Mouse (Mus musculus) layer of hippocampus, adult 18-20 months (tissue): ENCODE results near the gene Bptf. TPM values are rescaled to one million over a fixed set of nuclear protein-coding genes. Genes with fewer than 3 reads are reported as not detected.
"Not testable (repeated sequence)": the region's sequence is repeated elsewhere in the genome, so short reads cannot be mapped to it uniquely, and the experiment has no call there.

ENCODE experiments used
- DNase-seq, 2 experiments: peaks; one replicate each; pipeline ENCODE4 v3.0.0; 2022; ENCODE audit warnings: low spot score in 2 of 2
- total RNA-seq, 2 experiments: library from RNA; stranded (reverse); gene quantifications; 2 replicates each; pipeline ENCODE4 v1.2.3; 2021

The Bptf gene
- total RNA-seq, 2 experiments from 2014 or later, result 71.7 to 74.0 TPM

DNA sequence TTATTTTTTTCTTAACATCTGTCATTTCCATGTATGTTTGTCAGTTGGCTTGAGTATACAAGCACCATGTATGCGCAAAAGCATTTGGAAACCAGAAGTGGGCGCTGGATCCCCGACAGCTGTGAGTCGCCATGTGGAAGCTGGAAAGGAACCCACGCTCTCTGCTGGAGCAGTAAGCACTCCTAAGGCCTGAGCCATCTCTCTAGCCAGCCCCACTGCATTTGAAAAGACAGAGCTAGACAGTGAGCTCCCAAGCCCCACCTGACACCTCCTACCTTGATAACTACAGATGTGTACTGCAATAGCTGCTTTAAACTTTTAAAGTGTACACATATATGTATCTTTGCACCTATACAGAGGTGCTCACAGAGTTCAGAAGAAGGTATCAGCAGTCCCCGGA is 74.5 kb downstream of the Bptf start:
- no peak for DNase-seq

DNA sequence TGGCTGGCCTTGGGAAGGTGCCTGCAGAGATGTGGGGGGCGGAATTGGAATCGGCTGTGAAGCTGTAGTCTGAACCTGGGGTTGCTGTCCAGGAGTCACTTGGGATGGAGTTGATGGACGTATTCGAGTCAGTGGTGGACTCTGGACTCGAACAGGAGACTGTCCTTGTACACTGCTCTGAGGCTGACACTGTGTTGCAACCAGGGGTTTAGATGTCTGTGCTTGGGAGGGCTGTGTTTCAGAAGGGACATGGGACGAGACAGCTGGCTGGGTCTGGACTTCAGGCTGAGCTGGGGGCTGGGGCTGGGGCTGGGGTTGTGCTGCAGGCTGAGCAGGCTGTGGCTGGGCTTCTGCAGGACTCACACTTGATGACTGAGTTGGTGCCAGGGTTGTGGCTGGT is 77.1 kb downstream of the Bptf start:
- DNase-seq, result no peak

DNA sequence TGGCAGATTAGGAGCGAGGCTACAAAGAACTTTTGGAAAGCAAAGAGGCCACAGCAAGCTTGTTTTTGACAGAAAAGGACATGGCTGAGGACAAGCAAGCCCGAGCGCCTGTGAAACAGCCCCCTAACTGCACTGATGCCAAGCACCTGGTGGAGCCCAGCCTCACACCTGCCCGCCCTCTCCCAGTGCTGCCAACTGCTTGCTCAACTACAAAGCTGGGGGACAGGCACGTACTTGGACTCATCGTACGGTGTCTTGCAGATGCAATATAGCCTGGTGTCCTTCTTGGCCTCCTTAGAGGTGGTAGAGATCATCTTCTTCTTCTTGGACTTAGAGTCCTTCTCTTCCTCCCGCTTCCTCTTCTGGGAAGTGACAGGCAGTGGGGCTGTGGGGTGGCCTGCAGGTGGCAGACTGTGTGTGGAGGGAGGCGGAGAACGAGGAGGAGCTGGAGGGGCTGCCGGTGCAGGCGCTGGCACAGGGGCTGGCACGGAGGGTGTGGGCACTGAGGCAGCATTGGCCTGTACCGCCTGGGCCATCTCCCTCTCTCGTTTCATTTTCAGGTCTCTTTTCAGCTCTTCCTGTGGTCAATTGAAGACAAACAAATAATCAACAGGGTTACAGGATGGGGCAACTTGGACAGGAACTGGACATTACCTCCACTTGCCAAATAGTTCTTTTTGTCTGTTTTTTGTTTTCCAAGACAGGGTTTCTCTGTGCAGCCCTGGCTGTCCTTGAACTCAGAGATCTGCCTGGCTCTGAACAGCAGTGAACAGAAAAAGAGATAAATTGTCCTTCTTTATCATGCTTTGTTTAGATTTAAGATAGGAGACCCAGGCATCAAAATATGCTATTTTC is 84.9 kb downstream of the Bptf start:
- DNase-seq, result no peak

DNA sequence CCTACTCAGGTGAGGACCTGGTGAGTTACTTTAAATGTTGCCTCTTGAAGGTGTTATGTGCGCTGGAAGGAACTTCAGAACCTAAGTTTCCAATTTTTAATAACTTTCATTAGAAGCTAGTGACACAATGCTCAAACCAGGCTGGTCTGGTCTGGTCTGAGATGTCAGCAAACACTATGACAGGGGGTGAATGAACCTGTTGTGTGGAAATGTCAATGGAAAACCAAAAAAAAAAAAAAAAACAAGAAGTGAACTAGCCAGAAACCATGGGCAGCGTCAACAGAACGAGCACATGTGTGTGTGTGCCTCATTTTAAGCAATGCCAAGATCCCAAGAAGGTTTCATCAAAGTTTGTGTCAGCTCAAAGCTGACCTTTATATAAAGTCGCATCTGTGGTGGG is 86.4 kb downstream of the Bptf start:
- DNase-seq, result no peak

DNA sequence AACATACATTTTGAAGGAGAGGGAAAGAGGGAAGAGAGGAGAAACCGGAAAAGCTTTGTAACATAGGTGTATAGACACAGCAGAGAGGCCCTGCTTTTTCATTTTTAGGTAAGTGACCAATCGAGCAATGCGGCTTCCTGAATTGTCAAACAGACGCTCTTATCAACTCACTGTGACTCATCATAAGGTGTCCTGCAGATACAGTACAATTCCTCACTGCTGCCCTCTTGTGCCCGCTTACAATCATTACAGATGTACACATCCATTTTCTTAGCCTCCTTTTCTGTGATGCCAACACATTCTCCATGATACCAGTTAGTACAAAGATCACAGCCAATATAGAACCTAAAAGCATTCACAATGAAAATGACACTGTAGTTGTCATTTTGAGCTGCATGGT is 87.6 kb downstream of the Bptf start:
- peak; percentile 56 to 78 for DNase-seq

DNA sequence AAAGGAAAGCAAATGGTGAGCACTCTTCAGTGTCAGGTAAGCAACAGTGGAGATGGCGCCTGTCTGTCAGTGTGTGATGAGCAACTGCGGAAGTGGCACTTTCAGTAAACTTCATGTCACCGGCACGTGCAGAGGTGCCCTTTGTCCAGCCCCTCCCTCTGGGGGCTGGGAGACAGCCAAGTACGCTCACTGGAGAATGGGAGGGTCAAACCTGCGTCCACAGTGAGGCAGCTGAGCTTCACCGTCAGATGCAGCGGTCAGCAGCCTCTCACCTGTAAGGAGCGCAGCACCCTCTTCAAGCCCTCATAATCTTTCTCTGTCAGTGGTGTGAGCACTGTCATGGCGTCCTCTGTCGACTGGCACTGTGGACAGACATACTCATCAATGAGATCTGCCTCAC is 88.6 kb downstream of the Bptf start:
- no peak for DNase-seq

DNA sequence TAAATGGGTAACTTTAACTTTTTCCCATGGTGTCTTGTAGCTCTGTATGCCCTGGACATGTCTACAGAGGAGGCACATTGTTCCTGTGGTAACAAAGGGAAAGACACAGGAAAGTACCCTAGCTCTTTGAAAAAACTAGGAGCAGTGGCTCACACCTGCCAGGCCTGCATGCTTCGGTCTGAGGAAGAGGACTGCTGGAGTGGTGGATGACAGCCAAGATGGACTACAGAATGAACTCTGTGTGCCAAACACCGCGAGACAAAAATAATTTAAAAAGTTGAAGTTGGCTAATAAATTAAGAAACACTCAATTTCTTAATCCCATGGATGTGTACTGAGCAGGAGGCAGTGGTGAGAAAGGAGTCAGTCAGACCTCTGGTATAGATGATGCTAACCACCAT is 90.5 kb downstream of the Bptf start:
- DNase-seq, result no peak

DNA sequence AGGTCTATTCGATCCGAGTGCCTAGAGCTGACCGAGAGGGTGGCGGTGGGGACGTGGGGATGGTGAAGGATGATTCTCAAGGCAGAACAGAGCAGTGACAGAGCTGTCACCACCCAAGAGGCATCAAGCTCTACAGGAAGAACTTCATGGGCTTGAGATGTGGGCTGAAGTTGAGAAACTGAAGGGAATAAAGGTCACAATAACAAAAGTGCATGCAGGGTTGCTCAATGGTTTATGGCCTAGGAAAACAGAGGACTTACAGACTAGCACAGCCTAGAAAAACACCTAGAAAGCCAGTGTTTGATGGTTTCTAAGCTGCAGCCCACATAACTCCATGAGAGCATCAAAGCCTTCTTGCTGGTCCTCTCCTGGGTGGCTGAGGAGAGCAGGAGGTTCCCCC is 92.5 kb downstream of the Bptf start:
- no peak for DNase-seq

DNA sequence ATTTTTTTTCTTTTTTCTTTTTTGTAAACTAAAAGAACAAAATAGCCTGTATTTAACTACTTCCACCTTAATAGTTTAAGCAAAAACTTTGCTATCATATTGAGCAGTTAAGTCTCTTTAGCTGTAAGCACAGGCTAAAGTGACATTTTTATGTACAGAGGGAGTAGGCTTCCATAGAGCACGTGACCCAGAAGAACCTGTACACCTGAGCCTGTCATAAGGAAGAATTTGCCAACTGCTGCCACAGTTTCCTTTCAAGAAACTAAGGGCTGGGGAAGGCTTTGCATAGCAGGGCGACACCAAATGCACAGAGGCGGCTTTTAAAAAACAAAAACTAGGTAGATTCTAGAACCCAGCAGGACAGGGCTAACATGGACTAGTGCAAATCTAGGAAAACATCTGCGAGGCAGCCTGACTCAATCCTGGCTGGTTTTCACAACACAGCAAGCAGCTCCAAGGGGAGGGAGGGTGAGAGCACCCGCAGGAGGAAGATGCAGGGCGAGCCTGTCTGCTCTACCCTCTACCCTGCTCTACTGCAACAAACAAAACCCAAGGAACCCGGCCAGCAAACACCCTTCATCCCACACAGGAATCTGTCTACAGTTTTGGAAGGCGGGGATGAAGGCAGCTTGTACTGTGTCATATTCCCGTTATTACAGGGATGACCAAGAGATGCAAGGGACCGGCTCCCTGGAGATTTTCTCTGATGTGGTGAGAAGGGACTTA is 97.7 kb downstream of the Bptf start:
- DNase-seq, result peak; percentile 37 to 55

DNA sequence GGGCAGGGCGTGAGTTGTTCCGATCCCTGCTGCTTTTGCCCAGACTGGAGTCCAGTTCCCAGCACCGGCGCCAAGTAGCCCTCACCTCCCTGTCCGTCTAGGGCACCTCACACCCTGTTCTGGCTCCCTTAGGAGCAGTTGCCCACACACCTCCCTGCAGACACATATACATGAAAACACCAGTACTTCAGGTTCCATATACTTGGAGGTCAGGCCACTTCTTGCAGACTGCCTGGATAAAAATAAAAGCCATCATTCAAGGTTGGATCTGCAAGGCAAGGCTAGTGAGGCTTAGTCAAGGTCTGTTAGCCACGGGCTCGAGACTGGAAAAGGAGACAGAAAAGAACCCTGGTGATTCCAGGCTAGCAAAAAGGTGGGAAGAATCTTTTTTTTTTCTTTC is 100.3 kb downstream of the Bptf start:
- no peak for DNase-seq

DNA sequence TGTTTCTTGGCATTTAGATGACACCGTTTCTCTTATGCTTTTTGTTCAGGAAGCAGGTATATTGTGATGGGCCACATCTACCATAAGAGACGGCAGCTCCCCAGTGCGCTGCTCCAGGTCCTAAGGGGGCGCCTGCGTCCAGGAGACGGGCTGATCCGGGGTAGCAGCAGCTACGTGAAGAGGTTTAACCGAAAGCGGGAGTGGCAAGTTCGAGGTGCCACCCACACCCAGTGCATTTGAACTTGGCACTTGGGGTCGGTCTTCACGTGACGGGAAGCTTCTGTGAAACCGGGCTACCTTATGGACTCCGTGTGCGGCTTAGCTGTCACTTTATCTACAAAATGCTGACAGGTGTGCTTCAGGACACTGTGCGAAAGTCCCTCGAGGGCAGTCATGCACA is 102.4 kb downstream of the Bptf start:
- DNase-seq, result no peak

DNA sequence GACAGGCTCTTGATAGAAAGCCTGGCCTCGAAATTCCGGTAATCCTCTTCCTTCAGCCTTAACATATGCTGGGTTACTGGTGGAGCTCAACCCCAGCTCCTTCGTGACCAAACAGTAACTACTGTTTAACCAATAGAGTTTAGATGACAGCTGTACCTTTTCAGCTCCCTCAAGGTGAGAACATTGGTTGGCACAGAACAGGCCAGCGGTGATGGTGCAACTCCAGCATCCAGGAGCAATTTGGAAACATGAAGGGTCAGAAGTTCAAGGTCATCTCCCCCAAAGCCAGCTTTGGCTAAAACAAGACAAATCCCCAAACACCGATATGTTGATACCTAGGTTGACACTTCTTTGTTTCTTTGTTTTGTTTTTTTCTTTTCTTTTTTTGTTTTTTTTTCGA is 103.2 kb downstream of the Bptf start:
- no peak for DNase-seq

DNA sequence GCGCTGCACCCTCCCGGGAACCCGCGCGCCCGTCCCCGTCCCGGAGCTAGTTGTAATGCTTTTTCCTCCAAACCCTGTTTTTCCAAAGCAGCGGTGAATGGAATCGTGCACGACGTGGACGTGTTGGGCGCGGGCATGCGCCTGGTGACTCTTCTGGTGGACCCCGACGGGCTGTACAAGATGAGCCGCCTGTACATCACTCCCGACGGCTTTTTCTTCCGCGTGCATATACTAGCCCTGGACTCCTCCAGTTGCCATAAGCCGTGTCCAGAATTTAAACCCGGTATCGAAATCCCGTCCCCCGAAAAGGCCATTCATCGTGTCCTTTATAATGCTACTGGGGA is 103.7 kb downstream of the Bptf start:
- DNase-seq, result no peak

DNA sequence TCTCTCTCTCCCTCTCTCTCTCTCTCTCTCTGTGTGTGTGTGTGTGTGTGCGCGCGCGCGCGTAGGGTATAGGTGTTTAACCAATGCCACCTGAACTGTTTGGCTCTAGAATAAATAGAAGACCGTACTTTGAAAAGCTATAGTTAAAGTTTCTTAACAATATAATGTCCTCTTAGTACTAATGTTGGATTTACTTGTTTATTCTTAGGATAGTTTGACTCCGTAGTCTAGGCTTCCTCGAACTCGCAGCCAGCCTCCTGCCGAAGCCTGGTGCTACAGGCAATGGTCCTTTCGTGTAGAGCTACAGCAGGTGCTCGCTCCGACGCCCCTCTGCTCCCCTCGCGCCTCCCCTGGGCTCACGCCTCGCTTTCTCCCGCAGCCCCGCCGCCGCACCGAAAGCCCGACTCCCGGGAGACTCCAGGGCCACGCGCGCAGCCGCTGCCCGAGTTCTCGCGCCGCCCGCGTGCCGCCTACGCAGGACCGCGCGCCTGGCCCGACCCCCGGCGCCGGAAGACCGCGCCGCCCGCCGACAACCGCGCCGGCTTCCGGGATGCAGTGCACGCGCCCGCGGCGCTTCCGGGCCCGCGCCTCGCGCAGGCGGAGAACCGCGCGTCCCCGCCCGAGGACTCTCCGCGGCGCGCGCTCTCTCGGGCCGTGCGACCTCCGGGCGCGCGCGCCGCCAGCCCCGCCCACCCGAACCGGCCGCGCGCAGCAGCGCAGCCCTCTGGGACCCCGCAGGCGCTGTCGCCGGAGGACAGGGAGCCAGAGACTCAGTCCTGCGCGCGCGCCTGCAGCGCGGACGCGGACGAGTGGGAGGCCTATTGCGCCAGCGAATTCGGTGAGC is 104.3 kb downstream of the Bptf start:
- peak; percentile 80 to 90 for DNase-seq

DNA sequence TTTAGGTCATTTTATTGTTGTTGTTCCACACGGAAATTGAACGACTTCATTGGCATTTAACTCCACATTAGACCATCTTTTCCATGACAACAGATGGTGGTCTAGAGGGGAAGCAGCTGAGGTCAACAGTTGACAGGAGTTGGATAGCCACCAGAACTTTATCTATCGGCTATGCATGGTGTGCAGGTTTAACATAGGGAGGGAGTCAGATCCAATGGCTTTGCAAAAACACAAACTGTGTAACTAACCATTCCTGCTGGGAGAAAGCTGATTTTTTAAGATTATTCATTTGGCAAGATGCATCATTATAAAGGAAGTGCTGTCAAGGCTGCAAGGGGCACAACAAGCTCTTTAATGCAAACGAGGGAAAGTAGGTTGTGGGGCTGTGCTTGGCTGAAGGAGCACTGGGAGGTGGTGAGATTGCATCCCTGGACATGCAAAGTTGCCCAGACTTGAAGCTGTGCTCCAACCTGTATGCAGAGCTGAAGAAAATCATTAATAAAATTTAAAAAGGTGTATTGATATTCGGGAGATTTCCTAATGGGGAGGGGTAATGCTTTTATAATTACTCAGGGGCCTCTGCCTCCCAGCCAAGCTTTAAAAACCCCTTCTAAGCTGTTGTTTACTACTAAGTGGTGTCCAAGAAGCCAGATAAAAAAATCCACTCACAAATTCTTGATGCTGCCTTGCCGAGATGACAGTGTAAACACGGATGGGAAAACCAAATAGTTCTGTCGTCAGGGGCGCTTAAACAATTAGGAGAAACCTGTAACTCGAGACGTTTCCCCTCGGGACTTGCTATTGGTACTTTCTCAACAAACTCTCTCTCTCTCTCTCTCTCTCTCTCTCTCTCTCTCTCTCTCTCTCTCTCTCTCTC is 105.1 kb downstream of the Bptf start:
- DNase-seq, result no peak

DNA sequence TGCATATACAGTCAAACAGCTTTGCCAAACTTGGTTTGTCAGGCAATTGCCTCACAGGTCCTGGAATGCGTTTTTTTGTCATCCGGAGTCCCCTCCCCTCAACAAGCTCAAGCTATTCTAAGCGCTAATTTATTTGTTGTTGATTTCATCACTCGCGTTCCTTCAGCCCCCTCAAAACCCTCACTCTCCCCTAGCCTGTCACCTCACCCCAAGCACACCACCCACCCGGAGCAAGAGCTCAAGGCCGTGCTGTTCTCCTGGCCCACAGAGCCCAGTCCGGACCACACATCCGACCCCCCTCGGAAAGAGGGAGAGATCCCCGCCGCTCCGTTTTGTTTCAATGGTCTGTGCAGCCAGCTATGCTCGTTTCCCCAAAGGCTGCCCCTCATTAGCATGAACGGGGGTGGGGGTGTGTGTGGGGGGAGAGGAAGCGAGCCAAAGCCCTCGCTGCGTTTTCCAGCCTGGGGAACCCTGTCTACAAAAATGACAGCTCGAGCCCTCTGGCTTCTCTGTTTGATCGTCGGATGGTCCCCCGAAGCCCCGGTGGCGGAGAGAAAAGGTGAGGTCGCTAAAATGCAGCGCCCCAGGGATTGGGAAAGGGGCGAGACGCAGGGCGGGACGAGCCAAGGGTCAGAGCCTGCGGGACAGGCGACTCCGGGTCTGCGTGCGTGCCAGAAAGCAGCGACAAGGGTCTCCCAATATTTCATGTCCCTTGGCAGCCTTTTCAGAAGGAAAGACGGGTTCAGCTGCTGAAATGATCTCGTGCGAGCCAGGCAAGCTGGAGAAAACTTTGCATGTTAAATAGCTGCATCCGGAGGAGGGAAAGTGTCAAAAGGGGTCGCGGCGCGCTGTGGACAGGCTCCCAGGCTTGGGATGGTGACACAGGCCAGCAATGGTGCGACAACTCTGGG is 106.3 kb downstream of the Bptf start, which contains the start of gene 1810010H24Rik:
Gene 1810010H24Rik, plus strand, starts transcription at position 271 of the 911 bp plus-strand sequence.
- no peak for DNase-seq

DNA sequence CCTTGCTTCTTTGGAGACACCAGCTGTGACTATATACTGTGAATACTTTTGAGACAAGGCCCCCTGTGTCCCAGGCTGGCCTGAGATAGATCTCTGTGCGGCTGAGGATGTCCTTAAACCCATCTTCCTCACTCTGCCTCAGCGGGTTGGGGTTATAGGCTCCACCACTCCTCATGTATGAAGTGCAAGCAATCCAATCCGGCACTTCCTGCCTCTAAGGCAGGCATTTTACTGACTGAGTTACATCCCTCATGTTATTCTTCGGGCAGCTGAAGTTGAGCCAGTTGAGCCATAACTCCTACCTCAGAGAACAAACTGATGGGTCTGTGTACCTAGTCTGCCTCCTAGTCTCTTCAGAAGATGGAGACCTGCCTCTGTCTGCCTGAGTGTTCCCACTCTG is 107.5 kb downstream of the Bptf start:
- no peak for DNase-seq

DNA sequence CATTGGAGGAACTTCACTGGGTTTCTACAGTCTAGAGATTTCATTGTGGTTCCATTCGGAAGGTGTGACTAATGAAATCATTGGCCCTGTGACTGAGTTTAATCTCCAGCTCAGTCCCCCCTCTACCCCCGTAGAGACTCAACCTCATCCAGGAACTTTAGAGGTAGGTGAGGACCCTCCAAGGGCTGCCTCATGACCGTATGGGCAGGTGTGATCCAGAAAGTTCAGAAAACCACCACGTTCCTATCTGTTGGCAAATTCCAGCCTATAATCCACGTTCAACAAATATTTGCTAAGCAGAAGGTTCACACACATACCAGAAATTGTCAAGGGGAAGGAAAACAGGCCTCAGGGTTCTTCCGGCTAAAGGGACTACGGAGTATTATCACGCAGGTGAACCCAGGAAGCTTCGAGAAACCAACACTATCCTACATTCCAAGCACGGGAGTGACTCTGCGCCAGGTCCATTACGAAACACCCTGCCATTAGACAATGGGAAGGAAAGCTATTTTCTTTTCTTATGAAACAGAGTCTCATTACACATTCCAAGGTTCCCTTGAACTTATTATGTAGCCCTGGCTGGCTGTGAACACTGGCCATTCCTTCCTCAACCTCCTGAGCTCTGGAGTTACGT is 109.8 kb downstream of the Bptf start:
- DNase-seq, result no peak

DNA sequence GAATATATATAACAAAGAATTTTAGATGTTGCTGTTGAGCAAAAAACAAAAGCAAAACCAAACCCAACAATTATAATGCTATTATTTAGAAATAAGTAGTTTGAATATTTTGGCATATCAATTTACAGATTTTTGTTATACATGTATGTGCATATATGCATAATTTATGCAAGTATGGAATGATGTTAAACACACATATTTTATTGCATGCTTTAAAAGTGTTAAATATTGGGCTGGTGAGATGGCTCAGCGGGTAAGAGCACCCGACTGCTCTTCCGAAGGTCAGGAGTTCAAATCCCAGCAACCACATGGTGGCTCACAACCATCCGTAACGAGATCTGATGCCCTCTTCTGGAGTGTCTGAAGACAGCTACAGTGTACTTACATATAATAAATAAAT is 112.2 kb downstream of the Bptf start:
- DNase-seq, result not testable (repeated sequence)
